7 mouse cellular contexts compared by ENCODE assay signal in the genomic region with DNA sequence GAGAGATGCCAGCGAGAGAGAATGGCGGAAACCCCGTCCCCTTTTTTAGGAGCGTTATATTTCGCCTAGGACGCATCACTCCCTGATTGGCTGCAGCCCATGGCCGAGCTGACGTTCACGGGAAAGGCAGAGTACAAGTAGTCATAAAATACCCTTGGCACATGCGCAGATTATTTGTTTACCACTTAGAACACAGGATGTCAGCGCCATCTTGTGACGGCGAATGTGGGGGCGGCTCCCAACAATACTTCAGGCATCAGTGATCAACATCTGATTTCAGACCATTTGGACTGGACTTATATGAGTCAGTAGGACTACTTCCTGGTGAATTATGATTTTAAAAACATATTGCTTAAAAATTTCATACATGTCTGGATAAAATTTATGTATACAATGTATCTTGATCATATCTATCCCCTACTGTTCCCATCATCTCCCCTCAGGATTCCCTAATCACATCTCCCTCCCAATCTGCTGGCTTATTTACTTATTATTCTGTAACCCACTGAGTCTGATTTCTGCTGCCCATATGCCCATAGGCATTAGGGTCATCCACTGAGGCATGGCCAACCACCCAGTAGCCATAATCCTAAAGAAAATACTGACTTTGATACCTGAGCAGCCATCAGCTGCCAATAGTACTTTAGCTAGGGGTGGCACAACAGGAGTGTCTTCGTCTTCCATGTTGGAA.
DNase-seq lines count a peak whose midpoint lies in the region; ATAC-seq and TF ChIP-seq lines count a peak whose summit lies in the region.
"Not testable (repeated sequence)": the region's sequence is repeated elsewhere in the genome, so short reads cannot be mapped to it uniquely, and the experiment has no call there.

No protein-coding gene starts in this region.

- not testable (repeated sequence) for H3K4me2 ChIP-seq in forebrain, embryonic 11.5 days (ENCODE audit: low read depth, low read length, severe bottlenecking); heart, postnatal 0 days (ENCODE audit: low read depth, low read length); intestine, embryonic 16.5 days (ENCODE audit: low read depth, low read length); limb, embryonic 13.5 days (replicated peaks); neural tube, embryonic 12.5 days (replicated peaks)

- not testable (repeated sequence) for TF ChIP-seq CTCF in cerebellum, adult 2 months (IDR thresholded peaks at IDR 0.05; ENCODE audit: borderline replicate concordance, insufficient read depth, low read depth, low read length); heart, postnatal 0 days (IDR thresholded peaks at IDR 0.05; ENCODE audit: low read depth)

- not testable (repeated sequence) for TF ChIP-seq EP300 in heart, postnatal 0 days (IDR thresholded peaks at IDR 0.05; ENCODE audit: low read depth)

- H3K27me3 ChIP-seq in cerebellum, adult 2 months (ENCODE audit: control insufficient read depth, insufficient read depth, low read length); forebrain, embryonic 11.5 days (ENCODE audit: control insufficient read depth, insufficient read depth, low read length); heart, postnatal 0 days (ENCODE audit: control insufficient read depth, insufficient read depth, low read length); intestine, embryonic 16.5 days (replicated peaks; ENCODE audit: control insufficient read depth, insufficient read depth, low read length); limb, embryonic 13.5 days; neural tube, embryonic 12.5 days (replicated peaks): not testable (repeated sequence)

- H3K4me3 ChIP-seq in cerebellum, adult 2 months (replicated peaks; ENCODE audit: insufficient read depth, low read depth, low read length), result peak overlapping the region; percentile 22
- H3K4me3 ChIP-seq in forebrain, embryonic 11.5 days (ENCODE audit: low read depth, low read length); heart, postnatal 0 days (ENCODE audit: low read depth, low read length); intestine, embryonic 16.5 days (ENCODE audit: low read length); limb, embryonic 13.5 days; neural tube, embryonic 12.5 days: not testable (repeated sequence)

- ATAC-seq in forebrain, embryonic 11.5 days (replicated peaks; ENCODE audit: low FRiP score), result peak; percentile 82
- ATAC-seq in heart, postnatal 0 days (ENCODE audit: insufficient read depth, low read depth), result 0 out of 2 replicates have a peak, but pooled peaks have one; percentile 30
- ATAC-seq in intestine, embryonic 16.5 days, result peak; percentile 62
- ATAC-seq in limb, embryonic 13.5 days (ENCODE audit: low FRiP score, low read depth), result peak; percentile 59
- ATAC-seq in megakaryocyte progenitor cell, adult 5-6 weeks (replicated peaks; ENCODE audit: poor library complexity), result peak; percentile 81
- peak; percentile 83 for ATAC-seq in neural tube, embryonic 12.5 days (ENCODE audit: low FRiP score, low read depth)

- not testable (repeated sequence) for H3K9me3 ChIP-seq in forebrain, embryonic 11.5 days (ENCODE audit: control insufficient read depth, low read length); heart, postnatal 0 days (replicated peaks; ENCODE audit: control insufficient read depth, low read length); intestine, embryonic 16.5 days (ENCODE audit: control insufficient read depth, low read length); limb, embryonic 13.5 days; neural tube, embryonic 12.5 days

- DNase-seq in cerebellum, adult 2 months, result peak in 1 of 2 experiments; percentile 42
- DNase-seq in forebrain, embryonic 11.5 days (ENCODE audit: low spot score); heart, postnatal 0 days (ENCODE audit: low spot score): not testable (repeated sequence)

- H3K9ac ChIP-seq in forebrain, embryonic 11.5 days (ENCODE audit: low read length); heart, postnatal 0 days (replicated peaks; ENCODE audit: low read depth, low read length); intestine, embryonic 16.5 days (ENCODE audit: low read depth, low read length); limb, embryonic 13.5 days; neural tube, embryonic 12.5 days: not testable (repeated sequence)

- H3K4me1 ChIP-seq in cerebellum, adult 2 months (ENCODE audit: control insufficient read depth, insufficient read depth, low read length), result peaks cover 23% of the 10 kb centered on the region
- not testable (repeated sequence) for H3K4me1 ChIP-seq in forebrain, embryonic 11.5 days (replicated peaks; ENCODE audit: control insufficient read depth, insufficient read depth, low read length); heart, postnatal 0 days (ENCODE audit: control insufficient read depth, insufficient read depth); intestine, embryonic 16.5 days (ENCODE audit: control insufficient read depth, insufficient read depth, low read length); limb, embryonic 13.5 days
- peaks cover 11% of the 10 kb centered on the region; the same call in 1 of the 2 replicates for H3K4me1 ChIP-seq in neural tube, embryonic 12.5 days

- H3K36me3 ChIP-seq in forebrain, embryonic 11.5 days (ENCODE audit: control insufficient read depth, insufficient read depth, low read length); heart, postnatal 0 days (replicated peaks; ENCODE audit: control insufficient read depth, insufficient read depth, low read length); intestine, embryonic 16.5 days (ENCODE audit: control insufficient read depth, insufficient read depth, low read length); limb, embryonic 13.5 days; neural tube, embryonic 12.5 days: not testable (repeated sequence)

- peak overlapping the region; percentile 91 for H3K27ac ChIP-seq in cerebellum, adult 2 months (ENCODE audit: insufficient read depth, low read length)
- not testable (repeated sequence) for H3K27ac ChIP-seq in forebrain, embryonic 11.5 days (ENCODE audit: low read depth, low read length); heart, postnatal 0 days (ENCODE audit: low read depth); intestine, embryonic 16.5 days (ENCODE audit: low read length); limb, embryonic 13.5 days; neural tube, embryonic 12.5 days

- 14% methylated on average over 6 of the region's 15 CpGs for WGBS in cerebellum, adult 2 months
- 19% methylated on average over 5 of the region's 15 CpGs for WGBS in forebrain, embryonic 11.5 days
- WGBS in heart, postnatal 0 days, result 26% methylated on average over 5 of the region's 15 CpGs
- 20% methylated on average over 6 of the region's 15 CpGs for WGBS in intestine, embryonic 16.5 days
- WGBS in limb, embryonic 13.5 days, result 19% methylated on average over 6 of the region's 15 CpGs
- WGBS in neural tube, embryonic 12.5 days, result 18% methylated on average over 6 of the region's 15 CpGs

- TF ChIP-seq POLR2A in cerebellum, adult 2 months (IDR thresholded peaks at IDR 0.05; ENCODE audit: borderline replicate concordance, insufficient read depth, low read length), result not testable (repeated sequence)

Comparison
In these comparisons a context has a peak if more than half of its experiments do, and no peak if none do; other contexts are left out.
1. ATAC-seq: peak in every context shown above with its lines; median percentile 83 in neural tube, embryonic 12.5 days; 82 in forebrain, embryonic 11.5 days; 81 in megakaryocyte progenitor cell, adult 5-6 weeks; 62 in intestine, embryonic 16.5 days; 59 in limb, embryonic 13.5 days; 30 in heart, postnatal 0 days.